Mouse (Mus musculus): ENCODE results near the gene Setd6. TPM values are rescaled to one million over a fixed set of nuclear protein-coding genes. Genes with fewer than 3 reads are reported as not detected.
A peak's percentile ranks its signal among the peaks of the same experiment; 100 is the strongest.

Gene Setd6
- polyA plus RNA-seq, 1 experiment from 2014 or later, result 23.6 TPM

Small RNA genes lying within 50 kb of the gene (microRNA-seq; reads per million reads assigned to microRNA genes)
- gene Mir7073, result 2.7 reads per million, percentile 9 among the genes with 10 or more reads in this experiment

Other genes with a start within 250 kb of the Setd6 start
- 9.9 and 11.2 TPM in 2 replicates for gene Csnk2a2, start 225.8 kb upstream of the Setd6 start, polyA plus RNA-seq (2015; fragmentation: Nextera tagmentation; extraction: Ambion mirVana)
- gene Ccdc113, start 181.8 kb upstream of the Setd6 start, polyA plus RNA-seq (2015; fragmentation: Nextera tagmentation; extraction: Ambion mirVana), result 0.57 and 0.93 TPM in 2 replicates
- gene Prss54, start 139.5 kb upstream of the Setd6 start, polyA plus RNA-seq (2015; fragmentation: Nextera tagmentation; extraction: Ambion mirVana), result not detected in 2 replicates
- gene Gins3, start 82.4 kb upstream of the Setd6 start, polyA plus RNA-seq (2015; fragmentation: Nextera tagmentation; extraction: Ambion mirVana), result 10.6 and 12.9 TPM in 2 replicates
- gene Ndrg4, start 38.9 kb upstream of the Setd6 start, polyA plus RNA-seq (2015; fragmentation: Nextera tagmentation; extraction: Ambion mirVana), result 159 and 168 TPM in 2 replicates
- gene Cnot1, start 91.6 kb downstream of the Setd6 start, polyA plus RNA-seq (2015; fragmentation: Nextera tagmentation; extraction: Ambion mirVana), result 52.1 and 52.7 TPM in 2 replicates
- 252 and 266 TPM in 2 replicates for gene Sap18b, start 109.5 kb downstream of the Setd6 start, polyA plus RNA-seq (2015; fragmentation: Nextera tagmentation; extraction: Ambion mirVana)
- 22.7 and 25.3 TPM in 2 replicates for gene Slc38a7, start 137.7 kb downstream of the Setd6 start, polyA plus RNA-seq (2015; fragmentation: Nextera tagmentation; extraction: Ambion mirVana)
- 165 and 176 TPM in 2 replicates for gene Got2, start 172.7 kb downstream of the Setd6 start, polyA plus RNA-seq (2015; fragmentation: Nextera tagmentation; extraction: Ambion mirVana)